Mouse (Mus musculus) retina, embryonic 14.5 days (tissue): ENCODE data around the gene Cnksr3.

Experiments
- DNase-seq: peaks from one replicate; pipeline ENCODE4 v3.0.0-alpha.2; 2015; ENCODE audit warnings: low spot score

Gene Cnksr3

GRCm38 (mm10) chr10:7211696-7212482, at the start of gene Cnksr3:
Cnksr3 (minus strand) TSS chr10:7212237.
- DNase-seq: peak; percentile 96

GRCm38 (mm10) chr10:7260166-7261108, 48.4 kb upstream of the Cnksr3 start:
- no peak for DNase-seq

GRCm38 (mm10) chr10:7258607-7259006, 46.6 kb upstream of the Cnksr3 start:
- DNase-seq: no peak

GRCm38 (mm10) chr10:7250455-7250854, 38.4 kb upstream of the Cnksr3 start:
- DNase-seq: no peak

- DNase-seq: no peak
Observed at GRCm38 (mm10) chr10:7234601-7235000, 22.6 kb upstream of the Cnksr3 start.

GRCm38 (mm10) chr10:7217551-7218127, 5.6 kb upstream of the Cnksr3 start:
- no peak for DNase-seq

- DNase-seq: no peak
Observed at GRCm38 (mm10) chr10:7214718-7215117, 2.7 kb upstream of the Cnksr3 start.

- no peak for DNase-seq
Observed at GRCm38 (mm10) chr10:7213066-7213630, 1.1 kb upstream of the Cnksr3 start.

- no peak for DNase-seq
Observed at GRCm38 (mm10) chr10:7212537-7212936, 500 bp upstream of the Cnksr3 start.

- DNase-seq: peak; percentile 84
Observed at GRCm38 (mm10) chr10:7210991-7211695, 894 bp downstream of the Cnksr3 start.

GRCm38 (mm10) chr10:7209691-7210455, 2.2 kb downstream of the Cnksr3 start:
- DNase-seq: no peak

GRCm38 (mm10) chr10:7208859-7209441, 3.1 kb downstream of the Cnksr3 start:
- DNase-seq: no peak

GRCm38 (mm10) chr10:7207301-7207700, 4.7 kb downstream of the Cnksr3 start:
- no peak for DNase-seq

- no peak for DNase-seq
Observed at GRCm38 (mm10) chr10:7206571-7206970, 5.5 kb downstream of the Cnksr3 start.

GRCm38 (mm10) chr10:7205576-7205975, 6.5 kb downstream of the Cnksr3 start:
- no peak for DNase-seq

- no peak for DNase-seq
Observed at GRCm38 (mm10) chr10:7204953-7205352, 7.1 kb downstream of the Cnksr3 start.

GRCm38 (mm10) chr10:7202576-7202975, 9.5 kb downstream of the Cnksr3 start:
- no peak for DNase-seq

GRCm38 (mm10) chr10:7200665-7201064, 11.4 kb downstream of the Cnksr3 start:
- no peak for DNase-seq

- DNase-seq: no peak
Observed at GRCm38 (mm10) chr10:7198201-7198600, 13.8 kb downstream of the Cnksr3 start.

GRCm38 (mm10) chr10:7197733-7198132, 14.3 kb downstream of the Cnksr3 start:
- DNase-seq: no peak
